Mouse (Mus musculus) embryonic fibroblast, embryonic 13.5 days (primary cell): ENCODE results near the gene Fam107b. TPM values are rescaled to one million over a fixed set of nuclear protein-coding genes. Genes with fewer than 3 reads are reported as not detected.

Experiments used
- H3K27ac ChIP-seq: 2 replicates; pipeline ENCODE4 v1.5.1; 2012; ENCODE audit warnings: low read length, control low read depth, inconsistent platforms; ENCODE audit not compliant: insufficient read depth
- H3K4me1 ChIP-seq: 2 replicates; pipeline ENCODE4 v1.6.1; 2011; ENCODE audit warnings: low read length; ENCODE audit not compliant: control insufficient read depth, insufficient read depth
- H3K4me3 ChIP-seq: 2 replicates; pipeline ENCODE4 v1.5.1; 2011; ENCODE audit warnings: mild to moderate bottlenecking, control low read depth, low read length; ENCODE audit not compliant: insufficient read depth
- CTCF ChIP-seq: IDR thresholded peaks from 2 replicates; pipeline ENCODE4 v1.5.1; 2011; ENCODE audit warnings: mild to moderate bottlenecking, control low read depth, low read length, moderate library complexity, borderline replicate concordance; ENCODE audit not compliant: insufficient read depth
- POLR2A ChIP-seq: IDR thresholded peaks from 2 replicates; pipeline ENCODE4 v1.6.1; 2011; ENCODE audit warnings: low read depth, mild to moderate bottlenecking, control low read depth, low read length, moderate library complexity
- polyA plus RNA-seq: library from polyadenylated mRNA; stranded (reverse); fragments of >200 nt; gene quantifications from 2 replicates; pipeline ENCODE4 v1.2.4, GENCODE M21; 2011; ENCODE audit warnings: low read depth; ENCODE audit not compliant: missing spikeins, insufficient read length

The Fam107b gene
- polyA plus RNA-seq, 1 experiment = 34.4 TPM

GRCm38 (mm10) chr2:3656834-3657233 is 86.5 kb downstream of the Fam107b start:
- no peak overlapping the region for H3K27ac ChIP-seq
- no peak overlapping the region for H3K4me3 ChIP-seq
- TF ChIP-seq POLR2A (no peak), CTCF (no peak)
- peaks cover 9% of the 10 kb centered on the region for H3K4me1 ChIP-seq

DNA sequence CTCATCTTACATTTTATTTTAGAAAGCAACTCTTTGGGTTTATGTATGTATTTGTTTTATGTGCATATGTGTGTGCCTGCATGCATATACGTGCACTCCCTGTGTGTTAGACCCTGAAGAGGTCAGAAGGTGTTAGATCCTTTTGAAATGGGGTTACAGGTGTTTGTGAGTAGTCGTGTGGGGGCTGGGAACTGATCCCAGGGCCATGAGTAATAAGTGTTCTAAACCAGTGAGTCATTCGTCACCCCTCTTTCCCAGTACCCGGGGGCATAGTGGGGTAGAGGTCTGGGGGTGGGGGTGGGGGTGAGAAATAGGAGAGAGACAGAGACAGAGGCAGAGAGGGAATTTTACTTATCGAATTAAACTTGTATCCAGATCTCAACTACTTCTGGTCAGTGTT is 87.1 kb downstream of the Fam107b start:
- Histone ChIP-seq H3K27ac (no peak overlapping the region), H3K4me1 (peaks cover 9% of the 10 kb centered on the region), H3K4me3 (no peak overlapping the region)
- TF ChIP-seq CTCF (no peak), POLR2A (no peak)

GRCm38 (mm10) chr2:3657811-3658730 is 87.8 kb downstream of the Fam107b start:
- peaks cover 9% of the 10 kb centered on the region for H3K4me1 ChIP-seq
- H3K27ac ChIP-seq = no peak overlapping the region
- TF ChIP-seq POLR2A = no peak
- no peak for TF ChIP-seq CTCF
- H3K4me3 ChIP-seq = no peak overlapping the region

DNA sequence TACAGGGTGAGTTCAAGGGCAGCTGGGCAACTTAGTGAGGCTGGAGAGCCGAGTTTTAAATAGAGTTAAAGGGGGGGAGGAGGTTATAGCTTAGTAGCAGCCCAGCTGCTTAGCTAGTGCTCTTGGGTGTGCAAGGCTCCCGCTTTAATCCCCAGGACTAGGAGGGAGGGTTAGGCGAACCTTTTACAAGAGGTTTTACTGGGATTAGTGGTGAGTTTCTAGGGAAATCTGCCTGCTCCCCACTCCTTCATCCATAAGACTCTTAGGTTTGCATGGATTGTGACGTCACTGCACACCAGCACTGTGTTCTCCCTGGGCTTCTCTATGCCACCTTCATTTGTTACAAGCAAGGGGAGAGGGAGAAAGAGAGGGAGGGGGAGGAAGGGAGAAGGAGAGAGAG is 88.6 kb downstream of the Fam107b start:
- Histone ChIP-seq H3K4me1 (peaks cover 9% of the 10 kb centered on the region), H3K27ac (no peak overlapping the region), H3K4me3 (no peak overlapping the region)
- TF ChIP-seq CTCF (no peak), POLR2A (no peak)

DNA sequence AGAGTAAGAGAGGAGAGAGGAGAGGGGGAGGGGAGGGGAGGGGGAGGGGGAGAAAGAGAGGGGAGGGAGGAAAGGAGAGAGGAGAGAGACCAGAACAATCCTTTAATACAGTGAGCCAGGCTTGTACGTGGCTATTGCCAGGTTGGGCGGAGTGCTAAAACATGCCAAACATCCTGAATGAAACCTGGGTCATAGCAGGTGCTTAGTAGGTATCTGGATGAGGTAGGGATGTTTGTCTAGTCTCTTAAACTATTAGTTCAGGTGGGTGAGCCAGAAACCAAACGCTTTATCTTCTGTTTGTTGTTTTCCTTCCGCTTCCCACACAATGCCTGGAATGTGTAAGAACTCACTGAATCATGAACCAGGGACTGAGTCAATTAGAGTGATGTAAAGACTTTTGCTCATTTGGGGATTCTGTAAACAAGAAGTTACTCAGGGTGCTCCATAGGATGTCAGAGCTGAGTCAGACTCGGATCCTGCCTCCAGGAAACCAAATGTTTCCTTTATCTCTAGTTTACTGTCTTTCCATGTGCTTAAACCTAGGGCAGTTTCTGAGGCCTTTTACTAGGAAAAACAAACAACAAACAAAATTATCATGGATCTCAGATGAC is 89.1 kb downstream of the Fam107b start:
- TF ChIP-seq POLR2A (no peak), CTCF (no peak)
- Histone ChIP-seq H3K27ac (no peak overlapping the region), H3K4me1 (peaks cover 9% of the 10 kb centered on the region), H3K4me3 (no peak overlapping the region)

DNA sequence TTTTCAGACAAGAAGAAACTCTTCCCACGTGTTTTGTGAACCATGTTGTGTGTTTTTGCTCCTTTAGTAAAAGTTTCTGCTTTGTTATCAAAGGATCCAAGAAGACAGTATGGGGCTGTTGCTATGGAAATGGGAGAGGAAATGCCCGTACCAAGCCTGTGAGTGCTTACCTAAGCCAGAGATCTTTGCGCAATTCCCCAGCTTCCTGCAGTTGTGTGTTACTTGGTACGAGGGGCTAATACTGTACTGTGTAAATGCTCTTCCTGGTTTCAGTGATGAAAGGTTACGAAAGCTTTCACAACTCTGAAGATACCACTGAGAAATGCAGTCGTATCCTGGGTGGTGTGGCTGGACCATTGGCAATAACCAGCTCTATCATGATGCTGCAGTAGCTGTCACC is 93.8 kb downstream of the Fam107b start:
- peaks cover 8% of the 10 kb centered on the region for H3K4me1 ChIP-seq
- no peak overlapping the region for H3K4me3 ChIP-seq
- no peak overlapping the region for H3K27ac ChIP-seq
- TF ChIP-seq POLR2A (no peak), CTCF (no peak)

DNA sequence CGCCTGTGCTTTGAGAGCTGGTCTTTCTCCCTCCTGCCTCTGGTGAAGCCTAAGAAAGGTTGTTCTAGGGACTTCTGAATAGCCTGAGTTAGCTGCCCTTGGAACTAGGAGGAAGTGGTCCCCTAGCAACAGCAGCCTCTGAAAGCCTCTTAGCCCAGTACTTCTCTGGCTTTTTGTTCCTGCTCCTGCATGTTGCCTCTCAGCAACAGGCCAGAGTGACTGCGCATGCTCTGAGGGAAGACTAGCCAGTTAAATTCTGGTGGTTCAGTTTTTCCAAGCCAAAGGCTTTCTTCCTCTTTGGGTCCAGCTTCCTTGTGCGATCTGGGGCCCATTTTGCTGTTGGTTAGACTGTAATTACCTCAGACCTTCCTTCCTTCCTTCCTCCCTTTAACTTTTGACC is 98.4 kb downstream of the Fam107b start:
- Histone ChIP-seq H3K4me3 (no peak overlapping the region), H3K4me1 (no peaks in the 10 kb centered on the region), H3K27ac (no peak overlapping the region)
- no peak for TF ChIP-seq POLR2A
- TF ChIP-seq CTCF = no peak

GRCm38 (mm10) chr2:3669646-3670045 is 99.4 kb downstream of the Fam107b start:
- no peak overlapping the region for H3K4me3 ChIP-seq
- H3K27ac ChIP-seq = no peak overlapping the region
- TF ChIP-seq CTCF (no peak), POLR2A (no peak)
- no peaks in the 10 kb centered on the region for H3K4me1 ChIP-seq

DNA sequence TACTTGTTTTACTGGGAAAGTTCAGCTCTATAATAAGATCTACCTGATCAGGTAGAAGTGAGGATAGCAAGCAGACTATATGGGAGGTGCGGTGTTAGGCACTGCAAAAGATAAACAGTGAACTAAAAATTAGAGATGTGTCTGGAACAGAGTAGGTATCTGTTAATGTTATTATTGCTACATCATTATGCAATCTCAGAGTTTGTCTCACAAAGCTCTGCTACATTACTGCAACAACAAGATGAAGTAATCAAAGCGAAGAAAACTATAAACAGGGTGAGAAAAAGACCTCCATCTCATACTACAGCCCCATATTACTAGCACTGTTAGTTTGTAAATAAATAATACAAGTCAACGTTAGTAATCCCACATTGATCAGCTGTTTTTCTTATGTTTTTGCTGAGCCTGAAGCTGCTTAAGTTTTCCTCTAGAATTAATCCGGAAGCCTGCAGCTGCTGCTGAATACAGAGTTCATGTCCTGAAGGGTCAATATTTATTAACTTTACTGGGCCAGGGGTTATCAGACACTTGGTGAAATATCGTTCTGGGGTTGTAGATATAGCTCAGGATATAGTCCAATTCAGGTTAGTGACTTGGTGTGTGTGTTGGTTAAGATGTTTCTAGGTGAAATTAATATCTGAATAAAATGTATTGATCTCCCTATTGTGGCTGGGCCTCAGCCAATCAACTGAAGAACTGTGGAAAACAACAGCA is 102.5 kb downstream of the Fam107b start:
- Histone ChIP-seq H3K27ac (no peak overlapping the region), H3K4me1 (no peaks in the 10 kb centered on the region), H3K4me3 (no peak overlapping the region)
- no peak for TF ChIP-seq POLR2A
- TF ChIP-seq CTCF = no peak
